12 mouse cellular contexts compared by ENCODE assay signal in genomic region chr16:76194291-76194690, GRCm38 (mm10).
"Had no signal": no experiment of that assay in that cellular context is flagged by ENCODE, and none has a peak within 500 bp of the region (broad histone marks: within the 10 kb centered on the region; RNA-seq: fewer than 3 reads in every experiment).

No protein-coding gene starts in this region.

- H3K9me3 ChIP-seq: liver, embryonic 13.5 days had no signal

- H3K4me1 ChIP-seq: liver, embryonic 13.5 days had no signal

- H3K9ac ChIP-seq: liver, embryonic 13.5 days had no signal

- H3K4me2 ChIP-seq: liver, embryonic 13.5 days; midbrain, embryonic 11.5 days had no signal

- H3K27ac ChIP-seq: left cerebral cortex, adult 2 months; liver, embryonic 13.5 days had no signal

- H3K27me3 ChIP-seq: liver, embryonic 13.5 days had no signal

- H3K4me3 ChIP-seq: left cerebral cortex, adult 2 months; liver, embryonic 13.5 days had no signal

- H3K36me3 ChIP-seq: liver, embryonic 13.5 days had no signal

- DNase-seq: kidney, adult 8-10 months; kidney, postnatal 25 days; layer of hippocampus, postnatal 36 days; liver, embryonic 13.5 days; lung, adult 2 months; lung, postnatal 14 days; lung, postnatal 4 days; midbrain, embryonic 14.5 days; thymus, adult 18-20 months; thymus, postnatal 36 days had no signal
